Mouse (Mus musculus) embryonic facial prominence, embryonic 12.5 days (tissue): Measurements from ENCODE around the gene Zfp704. TPM values are rescaled to one million over a fixed set of nuclear protein-coding genes. Genes with fewer than 3 reads are reported as not detected.
A peak's percentile ranks its signal among the peaks of the same experiment; 100 is the strongest.
"Not testable (repeated sequence)": the region's sequence is repeated elsewhere in the genome, so short reads cannot be mapped to it uniquely, and the experiment has no call there.

Experiments
- ATAC-seq: fragments of 200-750 bp; cut with Nextera tagmentation; 2 replicates; pipeline ENCODE4 v1.8.0; 2017; ENCODE audit not compliant: insufficient number of reproducible peaks, insufficient read depth, low FRiP score, low TSS enrichment
- H3K27ac ChIP-seq: fragments of 300-500 bp; sonication (generic); 2 replicates; pipeline ENCODE4 v1.5.1; 2016; ENCODE audit warnings: mild to moderate bottlenecking
- H3K27me3 ChIP-seq: fragments of 300-500 bp; sonication (generic); 2 replicates; pipeline ENCODE4 v1.6.1; 2016; ENCODE audit warnings: mild to moderate bottlenecking, moderate library complexity
- H3K36me3 ChIP-seq: fragments of 300-500 bp; sonication (generic); 2 replicates; pipeline ENCODE4 v1.6.1; 2016; ENCODE audit warnings: mild to moderate bottlenecking
- H3K4me1 ChIP-seq: fragments of 300-500 bp; sonication (generic); 2 replicates; pipeline ENCODE4 v1.6.1; 2016
- H3K4me2 ChIP-seq: fragments of 300-500 bp; sonication (generic); replicated peaks from 2 replicates; pipeline ENCODE4 v1.6.1; 2016; ENCODE audit warnings: mild to moderate bottlenecking, moderate library complexity
- H3K4me3 ChIP-seq: fragments of 300-500 bp; sonication (generic); 2 replicates; pipeline ENCODE4 v1.5.1; 2016; ENCODE audit warnings: mild to moderate bottlenecking
- H3K9ac ChIP-seq: fragments of 300-500 bp; sonication (generic); 2 replicates; pipeline ENCODE4 v1.6.1; 2016; ENCODE audit warnings: mild to moderate bottlenecking, moderate library complexity
- H3K9me3 ChIP-seq: fragments of 300-500 bp; sonication (generic); 2 replicates; pipeline ENCODE4 v1.6.1; 2016; ENCODE audit warnings: mild to moderate bottlenecking, moderate library complexity
- WGBS: fragments of 180-500 bp; shearing (Covaris S2); methylation state at CpG from one replicate; pipeline ENCODE4 v1.1.7; 2016; 5-methylcytosine and 5-hydroxymethylcytosine counted together
- polyA plus RNA-seq: library from polyadenylated mRNA; unstranded; fragments of >200 nt; fragmentation: Nextera tagmentation; extraction: Ambion mirVana; gene quantifications from 2 replicates; pipeline ENCODE4 v1.2.1, GENCODE M21; 2016

The Zfp704 gene
- polyA plus RNA-seq, 1 experiment from 2014 or later = 8.8 TPM

- H3K9ac ChIP-seq = no peak overlapping the region
- no peaks in the 10 kb centered on the region for H3K9me3 ChIP-seq
- no peaks in the 10 kb centered on the region for H3K27me3 ChIP-seq
- peaks cover 33% of the 10 kb centered on the region for H3K4me1 ChIP-seq
- H3K4me2 ChIP-seq = no peak overlapping the region
- H3K27ac ChIP-seq = no peak overlapping the region
- no peak overlapping the region for H3K4me3 ChIP-seq
- no peaks in the 10 kb centered on the region for H3K36me3 ChIP-seq
- ATAC-seq = no peak
- WGBS = 89% methylated on average over 8 of the region's 8 CpGs
Measured at GRCm38 (mm10) chr3:9572261-9572660, 37.6 kb downstream of the Zfp704 start.

GRCm38 (mm10) chr3:9570782-9571181 is 39.1 kb downstream of the Zfp704 start:
- Histone ChIP-seq H3K4me3 (no peak overlapping the region), H3K9me3 (no peaks in the 10 kb centered on the region), H3K27ac (no peak overlapping the region), H3K27me3 (no peaks in the 10 kb centered on the region), H3K36me3 (no peaks in the 10 kb centered on the region), H3K4me2 (no peak overlapping the region), H3K9ac (no peak overlapping the region), H3K4me1 (peaks cover 22% of the 10 kb centered on the region)
- ATAC-seq = no peak
- WGBS = 87% methylated on average over 4 of the region's 4 CpGs

GRCm38 (mm10) chr3:9569706-9570105 is 40.2 kb downstream of the Zfp704 start:
- not testable (repeated sequence) for H3K27me3 ChIP-seq, H3K4me2 ChIP-seq, H3K9ac ChIP-seq, H3K36me3 ChIP-seq, H3K9me3 ChIP-seq, ATAC-seq, H3K4me3 ChIP-seq, H3K27ac ChIP-seq
- peaks cover 14% of the 10 kb centered on the region for H3K4me1 ChIP-seq
- whole genome bisulfite sequencing = 92% methylated on average over 4 of the region's 4 CpGs

GRCm38 (mm10) chr3:9568565-9569228 is 41.2 kb downstream of the Zfp704 start:
- Histone ChIP-seq H3K9ac (no peak overlapping the region), H3K36me3 (0 out of 2 replicates have a peak, but pooled peaks cover 2% of the 10 kb centered on the region), H3K27ac (0 out of 2 replicates have a peak overlapping the region, but pooled peaks have one; percentile 26), H3K27me3 (no peaks in the 10 kb centered on the region), H3K9me3 (no peaks in the 10 kb centered on the region), H3K4me1 (0 out of 2 replicates have a peak, but pooled peaks cover 6% of the 10 kb centered on the region), H3K4me2 (no peak overlapping the region), H3K4me3 (no peak overlapping the region)
- 70% methylated on average over 10 of the region's 10 CpGs for WGBS
- no peak for ATAC-seq

- Histone ChIP-seq H3K36me3 (0 out of 2 replicates have a peak, but pooled peaks cover 2% of the 10 kb centered on the region), H3K9ac (no peak overlapping the region), H3K27me3 (no peaks in the 10 kb centered on the region), H3K4me1 (0 out of 2 replicates have a peak, but pooled peaks cover 6% of the 10 kb centered on the region), H3K4me3 (no peak overlapping the region), H3K9me3 (no peaks in the 10 kb centered on the region), H3K4me2 (no peak overlapping the region), H3K27ac (no peak overlapping the region)
- ATAC-seq = no peak
- 77% methylated on average over 8 of the region's 8 CpGs for WGBS
Measured at GRCm38 (mm10) chr3:9567948-9568347, 41.9 kb downstream of the Zfp704 start.

GRCm38 (mm10) chr3:9566831-9567230 is 43.1 kb downstream of the Zfp704 start:
- no peak overlapping the region for H3K4me3 ChIP-seq
- 81% methylated on average over 3 of the region's 3 CpGs for WGBS
- ATAC-seq = no peak

GRCm38 (mm10) chr3:9563562-9563961 is 46.3 kb downstream of the Zfp704 start:
- Histone ChIP-seq H3K4me2 (no peak overlapping the region), H3K27me3 (no peaks in the 10 kb centered on the region), H3K4me3 (no peak overlapping the region), H3K9ac (no peak overlapping the region), H3K4me1 (0 out of 2 replicates have a peak, but pooled peaks cover 3% of the 10 kb centered on the region), H3K27ac (no peak overlapping the region), H3K36me3 (0 out of 2 replicates have a peak, but pooled peaks cover 2% of the 10 kb centered on the region), H3K9me3 (no peaks in the 10 kb centered on the region)
- ATAC-seq = no peak
- WGBS = 84% methylated on average over 7 of the region's 7 CpGs

More at GRCm38 (mm10) chr3:9566831-9567230, 43.1 kb downstream of the Zfp704 start:
- no peak overlapping the region for H3K4me2 ChIP-seq
- 0 out of 2 replicates have a peak, but pooled peaks cover 2% of the 10 kb centered on the region for H3K36me3 ChIP-seq
- H3K27me3 ChIP-seq = no peaks in the 10 kb centered on the region
- H3K4me1 ChIP-seq = 0 out of 2 replicates have a peak, but pooled peaks cover 6% of the 10 kb centered on the region
- no peaks in the 10 kb centered on the region for H3K9me3 ChIP-seq
- no peak overlapping the region for H3K27ac ChIP-seq
- H3K9ac ChIP-seq = no peak overlapping the region

GRCm38 (mm10) chr3:9562649-9563328 is 47.1 kb downstream of the Zfp704 start:
- H3K9ac ChIP-seq = no peak overlapping the region
- H3K9me3 ChIP-seq = no peaks in the 10 kb centered on the region
- H3K27me3 ChIP-seq = no peaks in the 10 kb centered on the region
- no peak overlapping the region for H3K4me3 ChIP-seq
- WGBS = 82% methylated on average over 11 of the region's 11 CpGs
- 0 out of 2 replicates have a peak, but pooled peaks cover 2% of the 10 kb centered on the region for H3K36me3 ChIP-seq
- H3K4me2 ChIP-seq = no peak overlapping the region
- no peak overlapping the region for H3K27ac ChIP-seq
- ATAC-seq = no peak
- no peaks in the 10 kb centered on the region for H3K4me1 ChIP-seq

GRCm38 (mm10) chr3:9557778-9558560 is 51.9 kb downstream of the Zfp704 start:
- peaks cover 2% of the 10 kb centered on the region; the same call in 1 of the 2 replicates for H3K4me1 ChIP-seq
- no peak overlapping the region for H3K9ac ChIP-seq
- no peak overlapping the region for H3K4me3 ChIP-seq
- 56% methylated on average over 6 of the region's 6 CpGs for whole genome bisulfite sequencing
- no peak overlapping the region for H3K27ac ChIP-seq
- no peaks in the 10 kb centered on the region for H3K9me3 ChIP-seq
- H3K36me3 ChIP-seq = no peaks in the 10 kb centered on the region
- ATAC-seq = no peak
- no peak overlapping the region for H3K4me2 ChIP-seq
- H3K27me3 ChIP-seq = no peaks in the 10 kb centered on the region

GRCm38 (mm10) chr3:9556137-9556536 is 53.7 kb downstream of the Zfp704 start:
- no peaks in the 10 kb centered on the region for H3K27me3 ChIP-seq
- H3K4me3 ChIP-seq = no peak overlapping the region
- H3K36me3 ChIP-seq = no peaks in the 10 kb centered on the region
- no peak overlapping the region for H3K9ac ChIP-seq
- no peak overlapping the region for H3K4me2 ChIP-seq
- no peaks in the 10 kb centered on the region for H3K9me3 ChIP-seq
- H3K4me1 ChIP-seq = peaks cover 2% of the 10 kb centered on the region; the same call in 1 of the 2 replicates
- 66% methylated on average over 5 of the region's 5 CpGs for WGBS
- ATAC-seq = no peak
- no peak overlapping the region for H3K27ac ChIP-seq

- H3K4me2 ChIP-seq = no peak overlapping the region
- no peaks in the 10 kb centered on the region for H3K36me3 ChIP-seq
- H3K27ac ChIP-seq = no peak overlapping the region
- WGBS = 94% methylated on average over 6 of the region's 6 CpGs
- H3K27me3 ChIP-seq = no peaks in the 10 kb centered on the region
- H3K4me1 ChIP-seq = peaks cover 7% of the 10 kb centered on the region; the same call in 1 of the 2 replicates
- no peak overlapping the region for H3K9ac ChIP-seq
- no peak for ATAC-seq
- H3K9me3 ChIP-seq = no peaks in the 10 kb centered on the region
- H3K4me3 ChIP-seq = no peak overlapping the region
Measured at GRCm38 (mm10) chr3:9554916-9555315, 55.0 kb downstream of the Zfp704 start.
